Mouse (Mus musculus) G1E-ER4 (cell line): ENCODE results near the gene Idnk. TPM values are rescaled to one million over a fixed set of nuclear protein-coding genes. Genes with fewer than 3 reads are reported as not detected.

ENCODE experiments used
- GATA1 ChIP-seq: IDR thresholded peaks from one replicate; pipeline ENCODE4 v1.8.0; 2012; ENCODE audit warnings: low read length, inconsistent platforms
- polyA plus RNA-seq: library from polyadenylated mRNA; stranded (reverse); fragments of >175 nt; gene quantifications from 2 replicates; pipeline ENCODE4 v1.2.3, GENCODE M21; 2012

Gene Idnk
- polyA plus RNA-seq, 1 experiment: 15.3 TPM

- no peak for TF ChIP-seq GATA1
Observed at GRCm38 (mm10) chr13:58176105-58176504, 18.7 kb downstream of the Idnk start.

DNA sequence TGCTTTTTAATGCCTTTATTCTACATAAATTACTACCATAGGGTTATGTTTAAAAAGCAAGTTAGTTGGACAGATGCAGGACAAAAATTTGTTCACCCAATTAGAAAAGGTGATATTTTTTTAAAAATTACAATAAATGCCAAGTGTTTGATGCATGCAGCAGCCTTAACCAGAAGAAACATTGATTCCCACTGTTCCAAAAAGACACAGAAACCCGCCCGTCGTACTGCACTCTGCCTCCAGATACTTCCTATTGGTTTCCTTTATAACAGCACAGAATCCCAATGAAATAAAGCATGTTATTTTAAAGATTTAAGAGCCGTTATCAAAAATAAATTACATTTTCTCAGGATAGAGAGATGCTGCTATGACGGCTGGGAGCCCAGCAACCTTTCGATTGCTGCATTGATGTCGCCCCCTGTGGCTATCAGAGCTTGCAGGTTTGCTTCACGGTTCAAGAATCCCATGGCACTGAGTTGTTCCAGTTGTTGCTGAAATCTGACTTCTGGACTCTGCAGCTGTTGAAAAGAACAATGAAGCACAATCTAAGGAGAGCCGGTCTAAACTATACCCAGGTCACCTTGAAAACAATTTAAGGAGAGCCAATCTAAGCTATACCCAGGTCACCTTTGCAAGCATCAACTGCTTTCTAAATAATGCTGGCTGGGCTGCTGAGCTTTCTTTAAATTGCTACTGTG lies 20.2 kb downstream of the Idnk start:
- TF ChIP-seq GATA1: no peak

DNA sequence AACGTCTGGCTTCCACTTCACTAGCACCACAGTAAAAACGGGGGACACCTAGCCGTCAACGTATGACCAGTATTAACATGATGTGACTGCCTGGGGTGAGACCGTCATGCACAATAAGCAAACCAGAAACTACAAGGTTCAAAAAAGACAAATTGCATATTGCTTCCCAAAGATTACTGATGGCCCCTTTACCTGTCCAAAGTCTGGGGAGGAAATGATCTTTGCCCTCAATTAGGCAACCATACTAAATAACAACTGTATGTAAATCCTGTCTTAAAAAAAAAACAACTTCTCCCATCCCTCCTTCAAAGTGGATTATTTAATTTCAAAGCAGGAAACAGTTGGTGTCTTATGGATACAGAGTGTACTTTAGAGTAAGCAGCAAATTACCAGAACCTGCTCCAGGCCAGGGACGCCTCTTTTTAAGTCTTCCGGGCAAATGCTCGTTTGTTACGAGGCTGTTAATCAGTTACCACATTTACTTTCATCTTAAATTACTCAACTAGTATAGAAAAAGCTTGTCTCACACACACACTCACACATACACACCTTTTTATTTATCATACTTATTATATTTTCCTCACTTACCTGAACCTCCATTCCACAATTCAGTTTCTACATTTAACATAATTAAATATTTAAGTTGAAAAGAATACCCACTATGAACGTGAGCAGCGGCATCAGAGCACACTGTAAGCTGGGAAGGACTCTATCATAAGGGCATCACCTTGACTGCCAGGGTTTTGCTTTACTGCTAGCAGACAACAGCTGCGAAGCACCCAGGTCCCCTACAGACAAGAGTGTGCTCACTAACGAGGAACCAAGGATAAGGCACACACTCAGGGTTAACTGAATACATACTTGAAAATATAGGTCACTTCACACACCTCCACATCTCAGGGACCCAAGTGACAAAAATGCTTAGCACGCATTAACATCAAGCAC lies 24.4 kb downstream of the Idnk start:
- TF ChIP-seq GATA1: no peak

- TF ChIP-seq GATA1: no peak
Observed at GRCm38 (mm10) chr13:58184111-58184510, 26.7 kb downstream of the Idnk start.

DNA sequence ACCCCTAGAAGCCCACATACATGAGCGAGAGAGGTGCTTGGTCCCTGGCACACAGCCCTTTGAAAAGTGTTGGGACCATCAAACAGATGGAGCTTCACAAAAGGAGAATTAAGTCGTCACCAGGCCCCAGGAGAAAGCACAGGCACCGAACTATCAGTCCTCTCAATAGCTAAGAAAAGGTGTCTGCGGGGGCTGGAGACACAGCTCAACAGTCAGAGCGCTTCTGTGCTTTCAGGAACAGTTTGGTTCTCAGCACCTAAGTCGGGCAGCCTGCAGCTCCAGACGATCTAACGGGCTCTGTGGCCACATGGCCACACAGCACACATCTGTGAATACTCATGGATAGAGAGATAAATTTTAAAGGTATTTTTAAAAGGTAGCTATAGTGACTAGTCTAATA lies 28.8 kb downstream of the Idnk start:
- no peak for TF ChIP-seq GATA1

DNA sequence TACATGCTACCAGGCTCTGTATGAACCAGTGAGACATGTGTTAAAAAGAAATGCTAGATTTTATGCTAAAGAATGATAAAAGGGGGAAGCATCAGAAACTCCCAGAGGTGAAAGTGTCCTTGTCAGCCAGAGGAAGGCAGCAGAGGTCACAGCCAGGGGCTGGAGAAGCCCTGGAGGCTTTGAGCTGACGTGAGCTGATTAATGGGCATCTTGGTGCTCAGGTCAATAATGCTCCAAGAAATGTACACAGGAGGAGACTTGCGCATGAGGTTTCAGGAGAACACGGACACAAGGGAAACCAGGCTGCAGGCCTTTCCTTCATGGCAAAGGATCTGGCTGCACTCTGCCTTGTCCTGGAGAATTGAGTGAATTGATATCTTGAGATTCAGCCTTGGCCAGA lies 30.3 kb downstream of the Idnk start:
- no peak for TF ChIP-seq GATA1

DNA sequence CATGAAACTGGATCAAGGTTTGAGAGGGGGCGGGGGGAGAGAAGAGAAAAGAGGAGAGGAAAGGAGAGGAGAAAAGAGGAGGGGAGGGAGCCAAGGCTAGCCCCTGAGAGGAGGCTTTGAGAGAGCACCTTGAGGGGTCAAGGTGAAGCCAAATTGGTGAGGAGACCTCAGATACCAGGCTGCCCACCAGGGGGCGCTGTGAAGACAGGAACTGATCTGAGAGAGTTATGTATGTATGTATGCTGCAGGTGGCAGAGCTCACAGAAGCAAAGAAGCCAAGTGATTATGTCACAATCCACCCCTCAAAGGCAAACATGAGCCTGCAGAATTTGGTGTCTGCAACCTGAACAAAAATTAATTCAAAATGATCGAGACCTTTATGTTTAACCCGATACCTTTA lies 31.0 kb downstream of the Idnk start:
- TF ChIP-seq GATA1: no peak

- TF ChIP-seq GATA1: no peak
Observed at GRCm38 (mm10) chr13:58189473-58189872, 32.0 kb downstream of the Idnk start.

DNA sequence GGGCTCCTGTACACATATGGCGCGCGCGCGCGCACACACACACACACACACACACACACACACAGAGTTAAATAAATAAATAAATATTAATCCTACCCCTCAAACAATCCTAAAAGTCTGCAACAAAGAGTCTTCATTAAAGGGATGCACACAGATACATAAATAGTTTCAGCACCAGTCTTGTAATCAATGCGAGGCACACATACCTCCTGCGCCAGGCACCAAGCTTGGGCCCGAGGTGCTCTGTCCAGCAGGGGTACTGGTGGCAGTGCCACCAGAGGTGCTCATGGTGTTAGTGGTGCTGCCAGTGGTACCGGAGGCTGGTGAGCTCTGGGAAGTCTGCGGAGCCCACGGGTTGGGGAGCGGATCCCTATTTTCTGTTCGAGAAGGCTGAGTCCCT lies 34.1 kb downstream of the Idnk start:
- no peak for TF ChIP-seq GATA1

GRCm38 (mm10) chr13:58192146-58192545 lies 34.7 kb downstream of the Idnk start:
- no peak for TF ChIP-seq GATA1

DNA sequence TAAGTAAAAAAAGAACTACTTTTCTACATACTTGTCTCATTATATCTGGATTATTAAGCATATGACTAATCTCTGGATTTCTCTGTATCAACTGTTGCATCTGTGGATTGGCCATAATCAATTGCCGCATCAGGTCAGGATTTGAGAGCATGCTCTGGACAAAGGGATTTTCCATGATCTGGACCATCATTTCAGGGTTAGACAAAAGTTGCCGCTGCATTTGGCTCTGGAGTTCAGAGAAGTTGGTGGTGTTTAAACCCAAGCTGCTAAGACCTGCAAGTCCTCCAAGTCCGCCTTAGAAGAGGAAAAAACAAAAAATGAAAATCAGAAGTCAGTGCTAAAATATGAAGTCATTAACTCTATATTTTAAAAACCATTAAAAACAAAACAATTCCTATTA lies 35.8 kb downstream of the Idnk start:
- no peak for TF ChIP-seq GATA1

GRCm38 (mm10) chr13:58194908-58195307 lies 37.5 kb downstream of the Idnk start:
- no peak for TF ChIP-seq GATA1

DNA sequence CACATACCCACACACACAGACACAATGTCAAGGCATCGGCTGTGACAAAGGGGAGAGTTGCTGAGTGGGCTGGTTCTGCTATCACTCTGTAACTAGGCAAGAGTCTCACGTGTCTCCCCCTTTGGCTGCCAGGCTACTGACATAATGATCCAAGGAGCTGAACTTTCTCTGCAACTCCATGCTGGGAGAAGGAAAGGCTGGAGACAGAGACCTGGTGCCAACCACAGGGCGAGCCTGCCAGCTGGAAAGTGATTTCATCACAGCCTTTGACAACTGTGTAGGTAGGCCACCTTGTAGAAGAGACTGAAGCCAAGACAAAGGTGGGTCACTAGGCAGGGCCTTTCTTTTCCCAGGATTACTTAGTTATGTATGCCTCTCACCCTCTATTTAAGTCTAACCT lies 39.8 kb downstream of the Idnk start:
- no peak for TF ChIP-seq GATA1

- TF ChIP-seq GATA1: no peak
Observed at GRCm38 (mm10) chr13:58197981-58198640, 40.7 kb downstream of the Idnk start.

DNA sequence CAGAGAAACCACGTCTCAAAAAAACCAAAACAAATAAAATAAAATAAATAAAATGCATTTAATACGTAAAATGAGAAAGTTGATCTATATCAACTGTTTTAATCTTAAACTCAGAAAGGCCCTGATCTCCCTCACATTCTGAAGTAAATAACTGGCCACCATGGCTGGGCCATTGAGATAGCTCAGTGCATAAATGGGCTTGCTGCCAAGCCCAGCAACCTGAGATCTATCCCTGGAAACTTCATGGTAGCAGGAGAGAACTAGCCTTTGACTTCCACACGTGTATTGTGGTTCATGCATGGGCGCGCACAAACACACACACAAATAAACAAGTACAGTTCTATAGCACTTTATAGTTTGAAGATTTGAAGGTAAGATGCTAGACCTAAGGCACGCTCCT lies 43.9 kb downstream of the Idnk start:
- no peak for TF ChIP-seq GATA1

DNA sequence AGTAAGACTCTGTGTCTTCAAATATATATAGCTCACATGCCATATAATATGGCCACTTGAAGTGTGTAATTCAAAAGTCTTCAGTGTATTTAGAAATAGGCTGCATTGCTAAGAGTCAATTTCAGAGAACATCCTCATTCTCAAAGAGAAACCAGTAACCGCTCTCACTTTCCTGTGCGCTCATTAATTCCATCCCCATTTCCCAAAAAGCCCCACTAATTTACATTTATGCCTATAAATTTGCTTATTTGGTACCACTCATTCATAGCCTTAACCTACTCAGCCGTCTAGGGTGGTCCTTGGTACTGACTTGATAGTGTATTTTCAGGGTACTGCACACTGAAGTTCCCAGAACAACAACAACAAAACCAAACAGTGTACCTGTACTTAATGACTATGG lies 44.5 kb downstream of the Idnk start:
- TF ChIP-seq GATA1: no peak
